Mouse (Mus musculus) lung, embryonic 14.5 days (tissue): ENCODE measurements around the gene Gdf15. TPM values are rescaled to one million over a fixed set of nuclear protein-coding genes. Genes with fewer than 3 reads are reported as not detected.

ENCODE experiments used
- ATAC-seq: fragments of 200-750 bp; cut with Nextera tagmentation; 2 replicates; pipeline ENCODE4 v1.8.0; 2017; ENCODE audit warnings: mild to moderate bottlenecking, moderate TSS enrichment, moderate library complexity; ENCODE audit not compliant: insufficient read depth
- DNase-seq: peaks from one replicate; pipeline ENCODE4 v3.0.0-alpha.2; 2015
- H3K27ac ChIP-seq: fragments of 300-500 bp; sonication (generic); 2 replicates; pipeline ENCODE4 v1.5.1; 2014; ENCODE audit warnings: low read depth, mild to moderate bottlenecking, moderate library complexity
- H3K27me3 ChIP-seq: fragments of 300-500 bp; sonication (generic); 2 replicates; pipeline ENCODE4 v1.6.1; 2014; ENCODE audit warnings: low read length, control low read depth; ENCODE audit not compliant: insufficient read depth
- H3K36me3 ChIP-seq: fragments of 300-500 bp; sonication (generic); 2 replicates; pipeline ENCODE4 v1.6.1; 2014; ENCODE audit warnings: control low read depth; ENCODE audit not compliant: insufficient read depth
- H3K4me1 ChIP-seq: fragments of 300-500 bp; sonication (generic); 2 replicates; pipeline ENCODE4 v1.6.1; 2014; ENCODE audit warnings: antibody characterized with exemption, control low read depth; ENCODE audit not compliant: insufficient read depth
- H3K4me2 ChIP-seq: fragments of 300-500 bp; sonication (generic); 2 replicates; pipeline ENCODE4 v1.6.1; 2014; ENCODE audit warnings: mild to moderate bottlenecking
- H3K4me3 ChIP-seq: fragments of 300-500 bp; sonication (generic); 2 replicates; pipeline ENCODE4 v1.5.1; 2014; ENCODE audit warnings: low read depth, low read length
- H3K9ac ChIP-seq: fragments of 300-500 bp; sonication (generic); 2 replicates; pipeline ENCODE4 v1.6.1; 2014
- H3K9me3 ChIP-seq: fragments of 300-500 bp; sonication (generic); 2 replicates; pipeline ENCODE4 v1.6.1; 2016; ENCODE audit warnings: low read depth, low read length, control low read depth
- CTCF ChIP-seq: IDR thresholded peaks from 2 replicates; pipeline ENCODE4 v1.5.1; 2016; ENCODE audit warnings: antibody characterized with exemption, low read depth
- WGBS: fragments of 180-500 bp; shearing (Covaris S2); extraction: QIAGEN DNeasy Blood & Tissue Kit; methylation state at CpG from one replicate; pipeline ENCODE4 v1.1.7; 2014; 5-methylcytosine and 5-hydroxymethylcytosine counted together
- polyA plus RNA-seq: library from polyadenylated mRNA; unstranded; fragments of >200 nt; fragmentation: Nextera tagmentation; extraction: Ambion mirVana; gene quantifications from 2 replicates; pipeline ENCODE4 v1.2.1, GENCODE M21; 2014

The Gdf15 gene
- polyA plus RNA-seq, 1 experiment from 2014 or later: 0.12 TPM

- peak overlapping the region; percentile 65 for H3K9ac ChIP-seq
- no peaks in the 10 kb centered on the region for H3K9me3 ChIP-seq
- TF ChIP-seq CTCF: no peak
- peaks cover 18% of the 10 kb centered on the region; the same call in 1 of the 2 replicates for H3K4me1 ChIP-seq
- H3K27me3 ChIP-seq: no peaks in the 10 kb centered on the region
- peak overlapping the region; percentile 83 for H3K4me3 ChIP-seq
- H3K4me2 ChIP-seq: peak overlapping the region; percentile 97
- H3K36me3 ChIP-seq: no peaks in the 10 kb centered on the region
- DNase-seq: peak; percentile 97
- peak overlapping the region; percentile 99 for H3K27ac ChIP-seq
- peak; percentile 65 for ATAC-seq
- under 1% methylated on average over 42 of the region's 45 CpGs for WGBS
Observed at GRCm38 (mm10) chr8:70609849-70610795, 22.1 kb downstream of the Gdf15 start.

DNA sequence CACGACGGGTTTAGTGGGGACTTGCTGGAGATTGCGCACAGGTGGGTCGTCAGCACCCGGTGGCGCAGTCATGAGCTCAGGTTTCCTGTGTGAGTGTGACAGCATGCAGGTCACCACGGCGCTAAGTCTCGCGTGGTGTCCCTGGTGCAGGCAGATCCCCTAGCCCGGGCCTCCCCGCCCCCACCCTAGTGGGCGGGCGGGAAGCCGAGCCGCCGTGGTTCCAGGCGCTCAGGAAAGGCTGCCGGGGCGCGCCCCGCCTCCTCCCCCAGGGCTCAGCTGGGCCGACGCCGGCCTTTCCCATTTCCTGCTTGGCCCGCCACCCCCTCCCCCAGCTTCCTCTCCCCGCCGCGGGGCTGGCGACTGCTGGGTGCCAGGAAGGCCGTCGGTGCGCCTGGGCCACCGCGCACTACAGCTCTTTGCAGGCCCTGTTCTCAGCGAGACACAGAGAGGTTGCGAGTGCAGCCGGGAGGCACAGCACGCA is 22.8 kb downstream of the Gdf15 start:
- Histone ChIP-seq H3K9me3 (no peaks in the 10 kb centered on the region), H3K27ac (peak overlapping the region; percentile 99), H3K4me2 (peak overlapping the region; percentile 97), H3K9ac (peak overlapping the region; percentile 65), H3K36me3 (no peaks in the 10 kb centered on the region), H3K4me1 (peaks cover 18% of the 10 kb centered on the region; the same call in 1 of the 2 replicates), H3K27me3 (no peaks in the 10 kb centered on the region), H3K4me3 (peak overlapping the region; percentile 83)
- WGBS: under 1% methylated on average over 32 of the region's 39 CpGs
- DNase-seq: peak; percentile 94
- TF ChIP-seq CTCF: no peak
- peak; percentile 72 for ATAC-seq

- ATAC-seq (peak; percentile 0; the same call in 1 of the 2 replicates), DNase-seq (no peak)
- 4% methylated on average over 26 of the region's 26 CpGs for WGBS
- no peak for TF ChIP-seq CTCF
- Histone ChIP-seq H3K27me3 (no peaks in the 10 kb centered on the region), H3K4me3 (peak within 1 kb of the TSS; percentile 83), H3K36me3 (no peaks in the 10 kb centered on the region), H3K9ac (peak within 1 kb of the TSS; percentile 90), H3K9me3 (no peaks in the 10 kb centered on the region), H3K27ac (peak within 1 kb of the TSS; percentile 99), H3K4me1 (peaks cover 16% of the 10 kb centered on the region; the same call in 1 of the 2 replicates), H3K4me2 (peak within 1 kb of the TSS; percentile 97)
Observed at GRCm38 (mm10) chr8:70608749-70609367, 23.4 kb downstream of the Gdf15 start, which contains the start of gene Ssbp4. Gene Ssbp4, minus strand, starts transcription at chr8:70608872.

GRCm38 (mm10) chr8:70607898-70608748 is 24.1 kb downstream of the Gdf15 start:
- Histone ChIP-seq H3K9ac (peak overlapping the region; percentile 90), H3K9me3 (no peaks in the 10 kb centered on the region), H3K4me2 (peak overlapping the region; percentile 97), H3K27me3 (no peaks in the 10 kb centered on the region), H3K36me3 (no peaks in the 10 kb centered on the region), H3K4me3 (peak overlapping the region; percentile 83), H3K4me1 (peaks cover 12% of the 10 kb centered on the region; the same call in 1 of the 2 replicates), H3K27ac (peak overlapping the region; percentile 99)
- DNase-seq (peak; percentile 81), ATAC-seq (no peak)
- no peak for TF ChIP-seq CTCF
- WGBS: 1% methylated on average over 84 of the region's 84 CpGs

DNA sequence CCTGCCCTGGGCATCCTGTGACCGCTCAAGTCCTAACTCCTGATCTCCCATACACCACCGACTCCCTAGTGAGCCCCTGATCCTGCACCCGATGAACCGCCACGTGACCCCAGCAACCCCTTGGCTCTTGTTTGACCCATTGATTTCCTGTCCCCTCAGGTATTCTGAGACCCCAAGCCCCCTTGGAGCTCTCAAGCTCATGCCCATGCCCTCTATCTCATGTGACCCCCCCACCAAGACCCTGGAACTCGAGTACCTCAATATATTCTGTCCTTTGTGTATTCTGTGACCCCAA is 24.7 kb downstream of the Gdf15 start:
- Histone ChIP-seq H3K9ac (peak overlapping the region; percentile 90), H3K4me2 (peak overlapping the region; percentile 97), H3K36me3 (peaks cover 4% of the 10 kb centered on the region; the same call in 1 of the 2 replicates), H3K27ac (peak overlapping the region; percentile 99), H3K4me3 (peak overlapping the region; percentile 83), H3K9me3 (no peaks in the 10 kb centered on the region), H3K4me1 (peaks cover 12% of the 10 kb centered on the region; the same call in 1 of the 2 replicates), H3K27me3 (no peaks in the 10 kb centered on the region)
- peak; percentile 21 for DNase-seq
- ATAC-seq: no peak
- WGBS: 23% methylated on average over 6 of the region's 6 CpGs
- no peak for TF ChIP-seq CTCF

GRCm38 (mm10) chr8:70606780-70607602 is 25.3 kb downstream of the Gdf15 start:
- Histone ChIP-seq H3K4me2 (peak overlapping the region; percentile 97), H3K4me3 (peak overlapping the region; percentile 83), H3K4me1 (peaks cover 12% of the 10 kb centered on the region; the same call in 1 of the 2 replicates), H3K36me3 (peaks cover 7% of the 10 kb centered on the region; the same call in 1 of the 2 replicates), H3K9ac (peak overlapping the region; percentile 90), H3K9me3 (no peaks in the 10 kb centered on the region), H3K27ac (no peak overlapping the region), H3K27me3 (no peaks in the 10 kb centered on the region)
- ATAC-seq: no peak
- TF ChIP-seq CTCF: no peak
- no peak for DNase-seq
- WGBS: 55% methylated on average over 18 of the region's 18 CpGs
